Mouse (Mus musculus) layer of hippocampus, adult 2 months (tissue): Measurements from ENCODE around the gene Lsmem1. TPM values are rescaled to one million over a fixed set of nuclear protein-coding genes. Genes with fewer than 3 reads are reported as not detected.

Source experiments
- DNase-seq, 2 experiments: peaks; one replicate each; pipeline ENCODE4 v3.0.0; 2022; ENCODE audit warnings: low spot score in 2 of 2
- H3K27ac ChIP-seq: fragments of 200-600 bp; 2 replicates; pipeline ENCODE4 v1.8.1; 2022
- H3K4me3 ChIP-seq: fragments of 200-600 bp; 2 replicates; pipeline ENCODE4 v1.8.1; 2022; ENCODE audit warnings: mild to moderate bottlenecking
- CTCF ChIP-seq: fragments of 200-600 bp; conservative IDR thresholded peaks from 2 replicates; pipeline ENCODE4 v1.8.1; 2022; ENCODE audit warnings: antibody characterized with exemption, mild to moderate bottlenecking, moderate library complexity
- long read RNA-seq, 2 experiments: library from polyadenylated mRNA; stranded (forward); transcript quantifications; one replicate each; pipeline ENCODE4 v2.0.0; 2021; ENCODE audit warnings: borderline mapping rate in 2 of 2
- total RNA-seq, 2 experiments: library from RNA; stranded (reverse); gene quantifications; 2 replicates each; pipeline ENCODE4 v1.2.3; 2021

Lsmem1 gene
- under 1 TPM; 0.37 to 0.72 TPM for total RNA-seq
- long read RNA-seq, experiment 1, partial matches to known transcripts, result 0 of 2 reads
- long read RNA-seq, experiment 1, other reads (novel, unspliced or antisense), result 1 of 2 reads
- long read RNA-seq, experiment 2, partial matches to known transcripts, result 0 of 3 reads
- long read RNA-seq, experiment 2, other reads (novel, unspliced or antisense), result 1 of 3 reads

- no peak for TF ChIP-seq CTCF
- H3K27ac ChIP-seq, result 0 out of 2 replicates have a peak within 1 kb of the TSS, but pooled peaks have one; percentile 18
- no peak within 1 kb of the TSS for H3K4me3 ChIP-seq
- no peak for DNase-seq
These were observed at the start of gene Lsmem1 for GRCm38 (mm10) chr12:40199302-40199701. TSS of gene Lsmem1 (minus strand) at chr12:40199490.

- no peak within 1 kb of the TSS for H3K4me3 ChIP-seq
- no peak within 1 kb of the TSS for H3K27ac ChIP-seq
- no peak for TF ChIP-seq CTCF
- no peak for DNase-seq
These were observed 49.3 kb upstream of the Lsmem1 start, which contains the start of gene Ifrd1 for GRCm38 (mm10) chr12:40248454-40249180. TSS of gene Ifrd1 (minus strand) at chr12:40248504.

GRCm38 (mm10) chr12:40247976-40248375 lies 48.7 kb upstream of the Lsmem1 start:
- Histone ChIP-seq H3K27ac (no peak overlapping the region), H3K4me3 (no peak overlapping the region)
- no peak for DNase-seq
- no peak for TF ChIP-seq CTCF

GRCm38 (mm10) chr12:40247384-40247783 lies 48.1 kb upstream of the Lsmem1 start:
- no peak for TF ChIP-seq CTCF
- Histone ChIP-seq H3K4me3 (no peak overlapping the region), H3K27ac (no peak overlapping the region)
- no peak for DNase-seq

- DNase-seq, result no peak
- H3K4me3 ChIP-seq, result no peak overlapping the region
- TF ChIP-seq CTCF, result no peak
- H3K27ac ChIP-seq, result no peak overlapping the region
These were observed 46.2 kb upstream of the Lsmem1 start for GRCm38 (mm10) chr12:40245434-40245970.

- TF ChIP-seq CTCF, result no peak
- DNase-seq, result no peak
- Histone ChIP-seq H3K27ac (no peak overlapping the region), H3K4me3 (no peak overlapping the region)
These were observed 45.6 kb upstream of the Lsmem1 start for GRCm38 (mm10) chr12:40244926-40245325.

GRCm38 (mm10) chr12:40243821-40244221 lies 44.5 kb upstream of the Lsmem1 start:
- no peak for TF ChIP-seq CTCF
- Histone ChIP-seq H3K27ac (peak overlapping the region; percentile 64), H3K4me3 (no peak overlapping the region)
- DNase-seq, result peak; percentile 36 to 67

- H3K4me3 ChIP-seq, result no peak overlapping the region
- no peak overlapping the region for H3K27ac ChIP-seq
- DNase-seq, result no peak
- no peak for TF ChIP-seq CTCF
These were observed 44.0 kb upstream of the Lsmem1 start for GRCm38 (mm10) chr12:40243241-40243640.

GRCm38 (mm10) chr12:40239161-40239560 lies 39.9 kb upstream of the Lsmem1 start:
- Histone ChIP-seq H3K4me3 (no peak overlapping the region), H3K27ac (no peak overlapping the region)
- TF ChIP-seq CTCF, result no peak
- DNase-seq, result no peak

- Histone ChIP-seq H3K4me3 (no peak overlapping the region), H3K27ac (no peak overlapping the region)
- no peak for DNase-seq
- TF ChIP-seq CTCF, result no peak
These were observed 32.9 kb upstream of the Lsmem1 start for GRCm38 (mm10) chr12:40232231-40232630.

- Histone ChIP-seq H3K4me3 (no peak overlapping the region), H3K27ac (peak overlapping the region; percentile 47; the same call in 1 of the 2 replicates)
- DNase-seq, result peak in 1 of 2 experiments; percentile 55
- no peak for TF ChIP-seq CTCF
These were observed 32.3 kb upstream of the Lsmem1 start for GRCm38 (mm10) chr12:40231632-40232031.

GRCm38 (mm10) chr12:40224171-40224880 lies 25.0 kb upstream of the Lsmem1 start:
- Histone ChIP-seq H3K27ac (no peak overlapping the region), H3K4me3 (no peak overlapping the region)
- no peak for TF ChIP-seq CTCF
- no peak for DNase-seq

- Histone ChIP-seq H3K4me3 (peak overlapping the region; percentile 89), H3K27ac (peak overlapping the region; percentile 90)
- TF ChIP-seq CTCF, result no peak
- no peak for DNase-seq
These were observed 24.4 kb upstream of the Lsmem1 start for GRCm38 (mm10) chr12:40223676-40224075.
